Mouse (Mus musculus) urinary bladder, adult 18-20 months (tissue): ENCODE results near the gene Aktip.

Source experiments
- DNase-seq, 2 experiments: peaks; one replicate each; pipeline ENCODE4 v3.0.0; 2022; ENCODE audit warnings: low spot score in 2 of 2, mixed read lengths in 2 of 2

Gene Aktip

DNA sequence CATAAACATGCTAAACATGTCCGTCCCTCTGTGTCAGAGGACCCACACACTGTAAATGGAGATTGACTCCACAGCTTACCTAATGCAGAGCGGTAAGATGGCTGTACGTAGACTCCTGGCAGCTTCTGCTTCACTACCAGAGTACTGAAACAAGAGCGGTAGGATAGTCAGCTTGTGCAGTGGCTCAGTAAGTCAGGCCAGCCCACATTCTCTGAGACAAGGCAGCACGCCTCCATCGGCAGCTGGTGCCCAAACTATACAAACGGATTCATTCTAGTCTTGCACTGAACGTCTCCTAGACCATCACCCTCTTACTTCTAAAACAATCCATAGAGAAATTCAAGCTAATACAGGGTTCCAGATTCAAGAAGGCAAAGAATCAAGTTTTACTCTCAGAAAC is 73.0 kb downstream of the Aktip start:
- no peak for DNase-seq

DNA sequence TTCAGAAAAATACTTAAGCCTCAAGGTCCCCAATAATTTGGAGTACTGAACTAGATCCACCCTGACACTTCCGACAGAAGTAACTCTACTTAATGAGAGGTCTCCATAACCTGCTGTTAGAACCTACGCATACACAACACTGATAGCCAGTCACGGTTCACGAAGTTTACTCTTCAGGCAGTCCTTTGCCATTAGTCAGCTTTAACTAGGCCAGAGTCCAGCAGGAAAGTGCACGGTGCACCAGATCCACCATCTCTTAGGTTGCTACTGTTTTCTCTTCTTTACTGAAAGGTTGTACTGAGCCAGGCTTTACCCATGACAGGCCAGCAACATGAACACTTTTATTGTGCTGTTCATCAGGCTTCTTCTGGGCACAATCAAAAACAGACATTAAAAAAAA is 75.5 kb downstream of the Aktip start:
- DNase-seq = no peak

GRCm38 (mm10) chr8:91118131-91118530 is 81.6 kb downstream of the Aktip start:
- DNase-seq = no peak

GRCm38 (mm10) chr8:91117537-91117936 is 82.2 kb downstream of the Aktip start:
- no peak for DNase-seq

DNA sequence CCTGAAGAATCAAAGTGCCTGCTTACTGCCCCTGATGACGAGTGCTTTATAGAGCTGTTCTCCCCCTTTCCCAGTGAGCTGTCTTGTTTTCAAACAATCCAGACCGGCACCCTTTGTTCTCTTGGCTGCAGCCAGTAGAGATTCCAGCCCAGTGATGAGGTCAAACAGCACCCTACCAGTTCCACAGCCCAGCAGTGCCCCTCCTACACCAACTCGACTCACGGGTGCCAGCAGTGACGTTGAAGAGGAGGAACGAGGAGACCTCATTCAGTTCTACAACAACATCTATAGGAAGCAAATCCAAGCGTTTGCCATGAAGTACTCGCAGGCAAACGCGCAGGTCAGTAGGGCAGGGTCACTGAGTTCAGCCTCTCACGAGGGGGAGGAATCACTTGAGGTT is 84.9 kb downstream of the Aktip start:
- DNase-seq = no peak

DNA sequence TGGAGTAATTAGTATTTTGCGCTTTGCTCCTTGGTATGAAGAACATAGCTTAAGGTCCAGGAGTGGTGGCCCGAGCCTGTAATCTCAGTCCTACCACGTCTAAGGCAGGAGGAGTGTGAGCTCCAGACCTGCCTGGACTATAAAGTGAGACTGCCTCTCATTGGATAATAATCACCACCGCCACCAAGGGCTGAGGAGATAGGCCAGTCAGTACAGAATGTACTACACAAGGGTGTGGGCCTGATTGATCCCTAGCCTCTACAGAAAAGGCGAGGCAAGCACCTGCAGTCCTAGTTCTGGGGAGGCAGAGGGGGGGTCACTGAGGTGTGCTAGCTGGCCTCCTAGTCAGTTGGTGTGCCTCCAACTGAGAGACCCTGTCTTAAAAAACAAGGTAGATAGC is 85.3 kb downstream of the Aktip start:
- no peak for DNase-seq

DNA sequence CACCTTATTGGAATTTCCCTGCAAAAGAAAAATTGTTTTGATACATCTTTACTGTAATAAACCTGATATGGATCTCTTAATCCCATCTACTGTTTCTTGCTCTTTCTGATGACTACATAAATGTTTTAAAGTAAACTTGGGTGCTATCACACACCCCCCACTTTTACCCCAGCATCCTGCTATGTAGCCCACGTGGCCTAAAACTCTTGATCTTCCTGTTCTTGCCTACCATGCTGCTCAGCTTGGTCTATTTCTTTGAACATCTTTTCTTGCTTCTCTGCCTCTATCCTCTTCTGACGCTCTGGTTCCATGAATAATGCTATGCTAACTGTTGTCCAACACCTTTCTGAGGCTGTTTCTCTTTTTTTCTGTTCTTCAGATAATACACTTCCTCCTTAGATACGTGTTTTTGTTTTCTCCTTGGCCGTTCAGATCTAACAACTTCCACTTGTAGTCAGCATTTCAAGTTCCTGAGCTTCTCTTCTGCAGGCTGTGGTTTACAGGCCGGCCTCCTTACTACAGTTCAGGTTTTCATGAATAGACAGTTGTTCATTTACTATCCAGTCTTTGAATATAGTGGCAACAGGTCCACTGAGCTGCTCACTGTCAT is 87.8 kb downstream of the Aktip start:
- DNase-seq = no peak

DNA sequence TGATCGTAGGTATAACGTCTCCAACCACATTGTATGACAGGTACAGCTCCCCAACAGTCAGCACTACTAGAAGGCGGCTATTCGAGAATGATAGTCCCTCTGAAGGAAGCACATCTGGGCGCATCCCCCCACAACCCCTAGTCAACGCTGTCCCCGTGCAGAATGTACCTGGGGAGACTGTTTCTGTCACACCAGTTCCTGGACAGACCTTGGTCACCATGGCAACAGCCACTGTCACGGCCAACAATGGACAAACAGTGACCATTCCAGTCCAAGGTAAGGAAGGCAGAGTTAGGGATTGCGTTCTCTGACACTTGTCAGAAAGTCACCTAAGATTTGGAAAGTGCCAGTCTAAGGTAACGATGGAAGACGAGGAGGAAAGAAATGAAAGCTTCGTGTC is 93.5 kb downstream of the Aktip start:
- no peak for DNase-seq

DNA sequence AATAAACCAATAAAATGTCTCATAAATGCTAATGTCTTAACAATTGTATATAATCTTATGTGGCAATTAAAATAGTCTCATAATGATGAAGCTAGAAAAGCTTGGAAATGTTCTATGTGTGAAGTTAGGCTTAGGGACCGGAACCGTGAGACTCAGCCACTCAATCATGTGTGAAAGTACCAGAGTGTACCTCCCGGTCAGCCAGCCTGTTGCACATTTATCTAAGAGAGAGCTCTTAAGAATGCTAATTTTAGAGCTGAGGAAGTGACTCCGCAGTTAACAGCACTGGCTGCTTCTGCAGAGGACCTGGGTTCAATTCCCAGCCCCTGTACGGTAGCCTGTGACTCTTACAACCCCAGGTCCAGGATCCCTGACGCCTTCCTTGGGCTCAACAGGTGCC is 101.7 kb downstream of the Aktip start:
- DNase-seq = no peak

DNA sequence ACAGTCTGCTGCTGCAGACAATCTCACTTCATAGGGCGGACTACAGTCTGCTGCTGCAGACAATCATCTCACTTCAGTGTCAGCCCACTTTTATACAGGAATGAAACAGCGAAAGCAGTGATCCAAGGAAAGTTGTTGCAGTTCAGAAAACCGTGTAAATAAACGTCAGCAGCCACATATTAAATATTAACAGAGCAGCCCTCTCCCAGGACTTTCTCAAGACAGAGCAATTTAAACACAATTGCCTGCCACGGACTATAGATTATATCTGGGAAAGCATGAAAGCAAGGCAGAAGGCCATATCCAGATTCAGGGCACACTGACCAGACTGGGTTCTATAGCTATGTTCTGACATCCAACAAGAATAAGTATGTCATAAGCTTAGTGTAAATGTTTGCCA is 105.6 kb downstream of the Aktip start:
- no peak for DNase-seq

GRCm38 (mm10) chr8:91089601-91090000 is 110.2 kb downstream of the Aktip start:
- DNase-seq = no peak

GRCm38 (mm10) chr8:91088452-91088851 is 111.3 kb downstream of the Aktip start:
- no peak for DNase-seq

DNA sequence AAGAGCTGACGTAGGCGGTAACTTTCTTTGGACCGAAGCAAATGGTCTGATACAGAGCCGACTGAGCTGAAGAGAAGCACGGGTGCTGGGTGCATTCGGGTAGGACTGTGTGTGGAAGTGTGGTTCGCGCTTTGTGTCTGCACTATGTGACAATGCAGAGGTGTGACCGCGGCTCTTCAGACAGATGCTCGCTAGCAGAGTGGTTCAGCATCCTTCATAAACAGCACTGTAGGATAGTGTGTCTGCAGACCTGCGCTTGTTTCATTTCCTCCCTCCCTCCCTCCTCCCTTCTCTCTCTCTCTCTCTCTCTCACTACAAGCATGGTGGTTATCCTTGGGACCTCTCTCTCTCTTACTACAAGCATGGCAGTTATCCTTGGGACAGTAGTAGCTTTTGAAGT is 117.3 kb downstream of the Aktip start:
- DNase-seq = no peak

DNA sequence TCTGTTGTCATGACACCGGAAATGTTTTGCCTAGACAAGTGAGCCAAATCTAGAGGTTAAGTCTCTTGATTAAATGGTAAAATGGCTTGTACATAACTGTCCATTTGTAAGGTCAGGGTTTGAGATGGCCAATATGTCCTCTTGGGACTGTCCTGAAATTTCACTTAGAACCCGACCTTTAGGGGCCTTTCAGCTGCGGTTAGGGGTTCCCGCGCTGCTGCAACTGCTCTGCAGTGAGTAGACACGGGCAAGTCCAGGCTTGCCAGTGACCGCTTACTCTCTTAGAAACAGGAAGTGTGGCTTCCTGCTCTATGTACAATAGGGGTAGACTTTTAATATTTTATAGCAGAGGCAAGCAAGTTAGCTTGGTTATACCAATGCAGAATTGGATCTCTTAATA is 117.9 kb downstream of the Aktip start:
- no peak for DNase-seq

DNA sequence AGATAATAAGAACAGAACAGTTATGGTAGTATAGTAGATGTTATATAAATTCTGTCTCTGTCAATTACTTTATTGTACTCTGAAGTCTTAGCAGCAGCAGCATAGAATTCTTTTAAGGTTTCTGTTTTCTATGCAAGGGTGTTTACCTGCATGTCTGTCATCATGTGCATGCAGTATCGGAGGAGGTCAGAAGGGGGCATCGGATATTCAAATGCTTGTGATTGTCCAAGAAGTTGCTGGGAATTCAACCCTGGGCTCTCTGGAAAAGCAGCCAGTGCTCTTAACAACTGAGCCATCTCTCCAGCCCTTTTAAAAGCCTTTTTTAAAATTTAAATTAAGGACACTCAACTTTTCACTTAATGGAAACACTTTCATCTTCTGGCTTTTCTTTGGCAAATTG is 120.1 kb downstream of the Aktip start:
- DNase-seq = no peak

- DNase-seq = no peak
Observed at GRCm38 (mm10) chr8:91077077-91077867, 122.5 kb downstream of the Aktip start.

- peak; percentile 67 to 79 for DNase-seq
Observed at GRCm38 (mm10) chr8:91070275-91070859, 129.4 kb downstream of the Aktip start.

GRCm38 (mm10) chr8:91069834-91070233 is 129.9 kb downstream of the Aktip start, which contains the start of gene Rbl2:
TSS of gene Rbl2 (plus strand) at chr8:91070057.
- DNase-seq = peak; percentile 96 to 98

DNA sequence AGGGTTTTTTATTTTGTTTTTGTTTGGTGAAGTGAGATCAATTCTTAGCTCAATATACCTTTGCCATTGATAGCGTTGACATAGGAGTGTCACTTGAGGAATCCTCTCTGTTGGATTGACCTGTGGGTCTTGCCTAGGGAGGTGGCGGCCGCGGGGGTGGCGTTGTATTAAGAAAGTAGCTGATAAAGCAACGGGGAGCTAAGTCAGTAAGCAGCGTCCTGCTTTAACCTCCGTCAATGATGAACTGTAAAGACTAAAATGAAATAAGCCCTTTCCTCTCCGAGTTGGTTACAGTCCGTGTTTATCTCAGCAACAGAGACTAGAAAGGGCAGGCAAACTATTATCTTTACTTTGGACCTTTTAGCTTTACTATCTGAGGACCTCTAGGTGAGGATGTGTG is 130.4 kb downstream of the Aktip start:
- no peak for DNase-seq

- DNase-seq = no peak
Observed at GRCm38 (mm10) chr8:91065179-91065578, 134.6 kb downstream of the Aktip start.
